Mouse (Mus musculus) midbrain, embryonic 15.5 days (tissue): Measurements from ENCODE around the gene Ddx54. TPM values are rescaled to one million over a fixed set of nuclear protein-coding genes. Genes with fewer than 3 reads are reported as not detected.

ENCODE experiments used
- ATAC-seq: fragments of 200-750 bp; cut with Nextera tagmentation; replicated peaks from 2 replicates; pipeline ENCODE4 v1.8.0; 2017; ENCODE audit warnings: moderate TSS enrichment
- H3K27ac ChIP-seq: fragments of 300-500 bp; sonication (generic); 2 replicates; pipeline ENCODE4 v1.5.1; 2015; ENCODE audit warnings: mild to moderate bottlenecking, inconsistent platforms
- H3K27me3 ChIP-seq: fragments of 300-500 bp; sonication (generic); replicated peaks from 2 replicates; pipeline ENCODE4 v1.6.1; 2015; ENCODE audit warnings: inconsistent platforms
- H3K36me3 ChIP-seq: fragments of 300-500 bp; sonication (generic); replicated peaks from 2 replicates; pipeline ENCODE4 v1.6.1; 2015; ENCODE audit warnings: inconsistent platforms
- H3K4me1 ChIP-seq: fragments of 300-500 bp; sonication (generic); 2 replicates; pipeline ENCODE4 v1.6.1; 2015; ENCODE audit warnings: inconsistent platforms
- H3K4me2 ChIP-seq: fragments of 300-500 bp; sonication (generic); 2 replicates; pipeline ENCODE4 v1.6.1; 2015; ENCODE audit warnings: inconsistent platforms, mild to moderate bottlenecking, moderate library complexity
- H3K4me3 ChIP-seq: fragments of 300-500 bp; sonication (generic); 2 replicates; pipeline ENCODE4 v1.5.1; 2015; ENCODE audit warnings: mild to moderate bottlenecking, inconsistent platforms
- H3K9ac ChIP-seq: fragments of 300-500 bp; sonication (generic); 2 replicates; pipeline ENCODE4 v1.6.1; 2015; ENCODE audit warnings: mild to moderate bottlenecking, inconsistent platforms
- H3K9me3 ChIP-seq: fragments of 300-500 bp; sonication (generic); 2 replicates; pipeline ENCODE4 v1.6.1; 2016; ENCODE audit warnings: inconsistent platforms
- WGBS: fragments of 180-500 bp; shearing (Covaris S2); methylation state at CpG from one replicate; pipeline ENCODE4 v1.1.7; 2015; ENCODE audit warnings: mixed read lengths; 5-methylcytosine and 5-hydroxymethylcytosine counted together
- polyA plus RNA-seq: library from polyadenylated mRNA; unstranded; fragments of >200 nt; fragmentation: Nextera tagmentation; extraction: Ambion mirVana; gene quantifications from 2 replicates; pipeline ENCODE4 v1.2.1, GENCODE M21; 2015

Ddx54 gene
- polyA plus RNA-seq: 39.9 and 43.7 TPM in 2 replicates

DNA sequence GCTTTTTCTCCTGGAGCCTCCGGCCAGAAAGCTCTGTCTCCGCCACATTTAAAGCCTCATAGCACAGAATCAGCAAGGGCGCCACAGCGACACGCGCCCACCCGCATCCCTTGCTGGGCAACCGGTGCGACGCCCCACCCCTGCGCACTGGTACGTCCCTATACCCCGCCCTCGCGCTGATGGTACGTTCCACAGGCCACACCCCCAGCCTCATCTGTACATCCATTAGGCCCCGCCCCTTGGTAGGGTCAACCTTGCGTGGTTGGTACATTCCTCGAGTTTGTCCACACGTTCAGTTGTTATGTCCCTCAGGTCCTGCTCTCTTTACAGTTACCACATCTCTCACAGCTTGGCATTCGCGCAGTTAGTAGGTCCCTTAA, at the start of gene Ddx54, which contains the start of gene Rita1:
TSS of gene Ddx54 (plus strand) at position 298 of the 380 bp plus-strand sequence.
TSS of gene Rita1 (minus strand) at position 148 of the 380 bp plus-strand sequence.
- Histone ChIP-seq H3K27me3 (no peaks in the 10 kb centered on the region), H3K9ac (peak within 1 kb of the TSS; percentile 71), H3K4me2 (peak within 1 kb of the TSS; percentile 84), H3K4me1 (peaks cover 22% of the 10 kb centered on the region), H3K4me3 (peak within 1 kb of the TSS; percentile 79), H3K36me3 (0 out of 2 replicates have a peak, but pooled peaks cover 4% of the 10 kb centered on the region), H3K9me3 (no peaks in the 10 kb centered on the region), H3K27ac (peak within 1 kb of the TSS; percentile 89)
- 0% methylated on average over 22 of the region's 22 CpGs for WGBS
- ATAC-seq: peak; percentile 88

DNA sequence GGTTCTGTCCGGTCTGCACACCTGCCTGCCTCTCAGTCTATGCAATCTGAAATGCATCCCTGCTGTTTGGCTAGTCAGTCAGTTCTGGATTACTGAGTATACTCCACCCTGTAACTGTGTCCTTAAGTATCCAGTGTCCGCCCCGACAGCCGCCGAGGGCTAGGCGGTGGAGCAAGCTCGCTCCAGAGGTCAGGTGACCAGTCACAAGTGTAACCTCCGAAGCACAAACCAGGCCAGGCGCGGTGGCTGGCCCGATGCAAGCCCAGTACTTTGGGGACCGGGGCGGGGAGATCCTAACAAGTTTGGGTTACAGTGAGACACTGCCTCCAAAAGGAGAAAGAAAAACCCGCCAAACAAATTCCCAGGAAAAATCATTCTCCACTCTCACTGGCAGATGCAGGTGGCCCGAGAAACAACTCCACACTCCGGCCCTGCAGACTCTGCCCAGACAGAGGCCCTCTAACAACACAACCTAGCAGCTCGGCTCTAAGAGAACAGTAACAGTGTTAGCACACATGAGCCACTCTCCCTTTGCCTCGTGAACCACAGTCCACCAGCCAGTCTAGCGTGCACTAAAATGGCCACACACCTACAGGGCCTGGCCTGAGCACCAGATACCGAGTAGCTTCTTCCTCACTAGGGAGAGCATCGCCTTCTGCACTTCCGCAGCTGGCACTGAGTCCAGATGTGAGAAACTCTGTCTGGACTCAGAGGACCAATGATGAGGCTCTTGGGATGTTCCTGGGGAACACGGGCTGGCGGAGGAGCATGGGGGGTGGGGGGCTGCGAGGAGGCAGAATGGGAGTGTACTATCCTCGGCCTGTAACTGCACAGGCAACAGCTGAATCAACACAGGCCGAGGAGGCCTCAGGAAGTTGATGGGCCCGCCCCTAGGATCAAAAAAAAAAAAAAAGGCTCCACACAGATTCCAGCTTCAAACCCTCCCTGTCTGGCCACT, 49.3 kb upstream of the Ddx54 start:
- peaks cover 59% of the 10 kb centered on the region for H3K4me1 ChIP-seq
- peak overlapping the region; percentile 39; the same call in 1 of the 2 replicates for H3K27ac ChIP-seq
- H3K4me2 ChIP-seq: no peak overlapping the region
- H3K9me3 ChIP-seq: no peaks in the 10 kb centered on the region
- no peaks in the 10 kb centered on the region for H3K36me3 ChIP-seq
- H3K27me3 ChIP-seq: no peaks in the 10 kb centered on the region
- no peak overlapping the region for H3K4me3 ChIP-seq
- ATAC-seq: no peak
- H3K9ac ChIP-seq: no peak overlapping the region
- 64% methylated on average over 28 of the region's 28 CpGs for WGBS

DNA sequence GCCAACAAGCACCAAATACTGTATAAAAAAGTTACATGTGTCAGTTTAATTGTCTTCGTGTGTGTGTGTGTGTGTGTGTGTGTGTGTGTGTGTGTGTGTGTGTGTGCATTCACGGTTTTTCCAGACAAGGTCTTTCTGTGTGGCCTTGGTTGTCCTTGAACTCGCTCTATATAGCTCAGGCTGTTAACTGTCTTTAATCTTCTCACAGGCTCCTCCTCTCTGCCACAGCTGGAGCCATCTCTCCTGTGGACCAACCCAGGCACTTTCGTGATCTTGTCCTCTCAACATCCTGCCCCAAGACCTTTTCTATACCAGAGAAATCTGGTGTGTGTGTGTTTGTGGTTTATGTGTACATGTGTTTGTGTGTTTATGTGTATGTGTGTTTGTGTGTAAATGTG, 48.6 kb upstream of the Ddx54 start:
- 66% methylated on average over 4 of the region's 4 CpGs for WGBS
- no peaks in the 10 kb centered on the region for H3K36me3 ChIP-seq
- peaks cover 66% of the 10 kb centered on the region for H3K4me1 ChIP-seq
- no peak overlapping the region for H3K27ac ChIP-seq
- H3K27me3 ChIP-seq: no peaks in the 10 kb centered on the region
- no peaks in the 10 kb centered on the region for H3K9me3 ChIP-seq
- no peak for ATAC-seq
- no peak overlapping the region for H3K4me3 ChIP-seq
- no peak overlapping the region for H3K9ac ChIP-seq
- no peak overlapping the region for H3K4me2 ChIP-seq

DNA sequence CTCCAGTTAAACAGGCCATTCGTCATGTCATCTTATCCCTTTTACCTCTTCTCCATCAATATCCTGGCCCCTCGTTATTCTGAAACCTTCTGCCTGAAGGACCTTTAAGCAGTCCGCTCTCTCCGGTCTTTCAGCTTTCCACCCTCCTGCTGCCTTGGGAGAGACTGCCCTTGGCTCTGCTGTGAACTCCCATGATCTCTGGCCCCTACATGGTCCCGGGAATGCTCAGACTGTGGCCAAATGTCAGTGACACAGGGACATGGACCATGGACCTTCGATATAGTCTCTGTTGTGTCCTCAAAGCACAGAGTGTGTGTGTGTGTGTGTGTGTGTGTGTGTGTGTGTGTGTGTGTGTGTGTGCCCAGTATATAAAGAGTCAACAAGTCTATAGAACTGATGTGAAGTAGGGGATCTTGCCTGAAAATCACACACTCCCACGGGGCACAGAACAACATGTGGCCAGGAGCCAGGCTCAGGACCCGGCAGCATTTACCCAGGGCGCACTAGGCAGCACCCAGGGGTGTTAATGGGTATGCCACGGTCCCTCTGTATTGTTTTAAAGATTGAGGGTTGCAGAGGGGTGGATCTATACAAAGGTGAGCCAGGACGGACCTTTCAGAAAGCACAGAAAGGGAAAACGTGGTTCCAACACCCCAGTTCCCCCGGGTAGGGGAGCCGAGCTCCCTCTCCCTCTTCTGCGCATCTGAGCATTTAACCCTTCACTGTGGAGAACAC, 47.2 kb upstream of the Ddx54 start:
- 32% methylated on average over 15 of the region's 15 CpGs for WGBS
- Histone ChIP-seq H3K4me3 (no peak overlapping the region), H3K4me2 (no peak overlapping the region), H3K27me3 (no peaks in the 10 kb centered on the region), H3K9me3 (no peaks in the 10 kb centered on the region), H3K9ac (no peak overlapping the region), H3K36me3 (no peaks in the 10 kb centered on the region), H3K4me1 (peaks cover 71% of the 10 kb centered on the region), H3K27ac (peak overlapping the region; percentile 78)
- no peak for ATAC-seq

DNA sequence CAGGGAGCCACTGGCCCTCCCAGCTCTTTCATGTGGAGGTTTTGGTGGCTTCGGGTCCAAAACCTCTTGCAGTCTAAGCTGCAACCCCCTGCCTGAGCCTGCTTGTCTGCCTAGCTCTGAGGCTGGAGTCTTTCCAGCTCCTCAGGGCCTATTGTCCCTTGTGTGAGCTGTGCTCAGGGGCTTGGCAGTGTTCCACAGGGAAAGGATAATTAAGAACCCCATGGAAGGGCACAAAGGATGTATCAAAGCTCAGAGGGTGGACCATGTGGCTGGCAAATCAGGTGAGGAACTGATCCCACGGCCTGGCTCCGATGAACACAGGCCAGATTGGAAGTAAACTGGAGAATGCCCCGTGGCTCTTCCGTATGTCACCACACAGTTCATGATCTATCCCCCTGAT, 46.4 kb upstream of the Ddx54 start:
- no peak overlapping the region for H3K4me2 ChIP-seq
- no peaks in the 10 kb centered on the region for H3K9me3 ChIP-seq
- no peak overlapping the region for H3K4me3 ChIP-seq
- ATAC-seq: peak; percentile 56
- H3K4me1 ChIP-seq: peaks cover 71% of the 10 kb centered on the region
- no peaks in the 10 kb centered on the region for H3K36me3 ChIP-seq
- 32% methylated on average over 5 of the region's 5 CpGs for WGBS
- H3K27ac ChIP-seq: peak overlapping the region; percentile 78
- H3K9ac ChIP-seq: no peak overlapping the region
- H3K27me3 ChIP-seq: no peaks in the 10 kb centered on the region

DNA sequence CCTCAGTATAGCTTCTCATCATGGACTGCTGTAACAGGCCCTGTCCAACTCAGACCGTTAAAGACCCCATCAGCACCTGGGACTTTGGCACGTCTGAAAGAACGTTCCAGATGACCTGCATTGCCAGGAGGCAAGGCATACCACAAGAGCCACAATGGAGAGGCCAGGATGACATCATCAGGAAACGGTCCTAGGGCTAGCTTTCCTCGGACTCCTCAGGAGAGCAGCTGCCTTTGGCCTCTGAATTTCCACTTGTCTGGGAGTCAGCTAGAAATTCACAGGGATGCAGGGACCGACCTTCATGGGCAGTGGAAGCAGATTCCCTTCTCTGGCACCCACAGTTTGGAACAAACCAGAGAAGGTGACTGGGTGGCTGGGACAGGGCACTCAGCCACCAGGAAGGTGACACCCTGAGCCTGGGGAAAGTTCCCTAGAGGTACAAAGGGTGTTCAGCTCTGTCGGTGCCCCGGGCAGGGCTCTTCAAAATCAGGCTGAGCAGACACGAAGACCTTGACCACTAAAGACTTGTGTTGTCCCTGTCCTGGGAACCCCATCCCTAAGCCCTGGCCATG, 45.8 kb upstream of the Ddx54 start:
- Histone ChIP-seq H3K9me3 (no peaks in the 10 kb centered on the region), H3K27ac (peak overlapping the region; percentile 78), H3K4me3 (no peak overlapping the region), H3K27me3 (no peaks in the 10 kb centered on the region), H3K9ac (no peak overlapping the region; the same call in 1 of the 2 replicates), H3K36me3 (no peaks in the 10 kb centered on the region), H3K4me1 (peaks cover 75% of the 10 kb centered on the region), H3K4me2 (peak overlapping the region; percentile 18; the same call in 1 of the 2 replicates)
- ATAC-seq: 0 out of 2 replicates have a peak, but pooled peaks have one; percentile 2
- WGBS: 38% methylated on average over 9 of the region's 9 CpGs

DNA sequence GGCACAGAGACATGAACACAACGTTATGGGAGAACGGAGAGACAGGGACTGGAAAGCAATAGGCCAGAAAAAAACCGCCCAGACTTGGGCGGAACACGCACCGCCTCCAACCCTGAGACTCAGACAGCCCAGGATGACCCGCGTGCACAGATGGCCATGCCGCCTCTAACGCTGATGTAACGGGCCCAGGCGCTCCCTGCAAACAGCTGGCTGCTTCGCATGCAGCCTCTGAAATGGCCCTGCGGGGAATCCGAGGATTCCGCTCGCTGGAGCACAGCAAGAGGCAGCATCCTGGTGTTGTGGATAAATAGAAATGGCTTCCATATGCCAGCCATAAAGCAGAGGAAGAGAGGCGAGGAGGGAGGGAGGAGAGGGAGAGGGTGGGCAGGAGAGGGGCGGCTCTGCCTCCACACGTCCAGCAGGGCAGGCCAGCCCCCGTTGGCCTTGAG, 45.3 kb upstream of the Ddx54 start:
- Histone ChIP-seq H3K36me3 (no peaks in the 10 kb centered on the region), H3K4me1 (peaks cover 75% of the 10 kb centered on the region), H3K9ac (peak overlapping the region; percentile 2; the same call in 1 of the 2 replicates), H3K27me3 (no peaks in the 10 kb centered on the region), H3K9me3 (no peaks in the 10 kb centered on the region), H3K4me3 (no peak overlapping the region), H3K27ac (peak overlapping the region; percentile 78), H3K4me2 (peak overlapping the region; percentile 18)
- peak; percentile 49 for ATAC-seq
- 11% methylated on average over 21 of the region's 21 CpGs for WGBS

DNA sequence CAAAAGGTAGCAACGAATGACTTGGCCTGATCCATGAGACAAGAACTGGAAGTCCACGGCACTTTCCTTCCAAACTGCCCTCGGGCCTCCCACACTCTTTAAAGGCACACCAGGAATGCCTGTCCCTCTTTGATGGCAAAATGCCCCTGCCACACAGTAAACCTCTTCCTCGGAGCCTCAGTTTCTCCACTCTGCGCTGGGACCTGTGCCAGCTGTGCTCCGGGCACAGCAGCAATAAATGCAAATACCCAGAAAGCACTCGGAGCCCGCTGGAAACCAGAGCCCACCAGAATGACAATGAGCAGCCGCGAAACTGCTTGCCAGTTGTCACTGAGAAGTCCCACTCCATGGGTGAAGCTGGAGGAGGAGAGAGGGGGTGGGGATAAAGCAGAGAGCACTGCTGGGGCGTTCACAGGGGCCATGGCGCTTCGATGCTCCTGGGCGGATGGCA, 44.8 kb upstream of the Ddx54 start:
- H3K9ac ChIP-seq: no peak overlapping the region
- peaks cover 74% of the 10 kb centered on the region for H3K4me1 ChIP-seq
- no peaks in the 10 kb centered on the region for H3K36me3 ChIP-seq
- peak; percentile 8; the same call in 1 of the 2 replicates for ATAC-seq
- peak overlapping the region; percentile 18 for H3K4me2 ChIP-seq
- H3K27ac ChIP-seq: peak overlapping the region; percentile 78
- 24% methylated on average over 14 of the region's 14 CpGs for WGBS
- no peaks in the 10 kb centered on the region for H3K27me3 ChIP-seq
- no peaks in the 10 kb centered on the region for H3K9me3 ChIP-seq
- H3K4me3 ChIP-seq: no peak overlapping the region

DNA sequence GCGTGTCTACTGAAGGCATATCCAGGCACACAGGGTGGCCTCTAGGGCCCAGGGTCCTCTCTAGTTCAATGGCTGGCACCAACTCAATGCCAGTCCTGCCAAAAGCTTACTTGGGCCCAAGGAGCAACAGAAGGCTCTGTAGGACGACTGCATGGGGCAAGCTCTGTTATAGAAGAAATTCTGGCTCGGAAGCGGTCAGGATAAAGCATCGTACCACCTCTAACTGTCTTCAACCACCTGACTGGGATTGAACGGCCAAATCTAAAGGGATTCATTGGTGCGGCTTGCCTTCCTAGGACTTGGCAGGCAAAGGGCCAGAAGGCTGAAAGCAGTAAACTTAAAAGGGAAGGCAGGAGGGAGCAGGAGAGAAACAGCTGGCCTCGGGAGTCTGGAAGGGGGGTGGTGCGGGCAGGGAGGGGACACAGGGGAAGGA, 44.2 kb upstream of the Ddx54 start:
- Histone ChIP-seq H3K27ac (peak overlapping the region; percentile 78), H3K4me2 (peak overlapping the region; percentile 18; the same call in 1 of the 2 replicates), H3K4me3 (no peak overlapping the region), H3K9ac (no peak overlapping the region), H3K27me3 (no peaks in the 10 kb centered on the region), H3K36me3 (no peaks in the 10 kb centered on the region), H3K4me1 (peaks cover 71% of the 10 kb centered on the region), H3K9me3 (no peaks in the 10 kb centered on the region)
- 47% methylated on average over 9 of the region's 9 CpGs for WGBS
- no peak for ATAC-seq

DNA sequence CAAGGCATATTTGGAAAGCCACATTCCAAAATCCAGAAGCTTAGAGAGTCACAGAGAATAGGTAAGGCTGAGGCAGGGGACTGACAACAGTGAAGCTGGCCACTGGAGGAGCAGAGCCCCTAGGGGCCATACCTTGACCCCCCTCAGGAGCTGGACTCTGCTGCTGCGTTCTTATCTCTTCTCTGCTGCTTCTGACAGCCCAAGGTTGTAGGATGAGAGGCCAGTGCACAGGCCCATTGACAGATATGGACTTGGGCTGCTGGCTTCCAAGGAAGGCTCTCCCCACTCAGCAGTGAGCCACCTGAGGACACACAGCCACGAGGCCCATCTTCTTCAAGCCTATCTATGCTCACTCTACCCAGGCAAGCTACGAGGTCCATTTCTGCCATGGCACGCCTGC, 43.6 kb upstream of the Ddx54 start:
- H3K4me1 ChIP-seq: peaks cover 67% of the 10 kb centered on the region
- no peak for ATAC-seq
- H3K4me2 ChIP-seq: no peak overlapping the region
- H3K4me3 ChIP-seq: no peak overlapping the region
- H3K9ac ChIP-seq: no peak overlapping the region
- H3K27me3 ChIP-seq: no peaks in the 10 kb centered on the region
- peak overlapping the region; percentile 78 for H3K27ac ChIP-seq
- no peaks in the 10 kb centered on the region for H3K36me3 ChIP-seq
- H3K9me3 ChIP-seq: no peaks in the 10 kb centered on the region
- 83% methylated on average over 4 of the region's 4 CpGs for WGBS

DNA sequence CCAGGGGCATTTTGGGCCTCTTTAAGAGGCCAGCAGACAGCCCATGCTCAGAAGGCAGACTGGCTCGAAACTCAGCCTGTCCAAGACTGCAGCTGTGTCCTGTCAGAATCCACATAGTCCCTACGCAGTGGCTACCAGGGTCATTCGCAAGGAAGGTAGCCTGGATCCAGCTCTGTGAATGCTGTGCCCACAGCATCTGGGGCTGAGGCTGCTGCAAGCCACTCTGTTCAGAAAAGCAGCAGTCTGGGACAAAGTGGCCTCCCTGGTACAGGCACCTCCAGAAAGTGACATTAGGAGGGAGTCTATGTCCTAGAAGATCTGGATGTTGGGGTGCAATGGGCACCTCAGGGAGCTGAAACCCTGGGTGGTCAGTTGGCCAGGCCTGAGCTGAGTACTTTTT, 42.7 kb upstream of the Ddx54 start:
- H3K36me3 ChIP-seq: no peaks in the 10 kb centered on the region
- H3K4me2 ChIP-seq: no peak overlapping the region
- H3K27ac ChIP-seq: no peak overlapping the region
- 88% methylated on average over 3 of the region's 3 CpGs for whole genome bisulfite sequencing
- peaks cover 65% of the 10 kb centered on the region for H3K4me1 ChIP-seq
- no peak overlapping the region for H3K9ac ChIP-seq
- no peak overlapping the region for H3K4me3 ChIP-seq
- no peaks in the 10 kb centered on the region for H3K9me3 ChIP-seq
- ATAC-seq: no peak
- no peaks in the 10 kb centered on the region for H3K27me3 ChIP-seq
